Mouse (Mus musculus): ENCODE measurements around the gene Hspb11.

- TF ChIP-seq CTCF (IDR thresholded peaks at IDR 0.05; ENCODE audit: low read depth, low read length) = no peak
- TF ChIP-seq POLR2A (IDR thresholded peaks at IDR 0.05; ENCODE audit: borderline replicate concordance, low read depth, low read length) = no peak
These were observed 60.5 kb downstream of the Hspb11 start, which contains the start of gene Yipf1 for GRCm38 (mm10) chr4:107313690-107314478.

All from bone marrow macrophage, adult 2 months (primary cell).